Mouse (Mus musculus): ENCODE data around the gene Irf7.

GRCm38 (mm10) chr7:141222696-141223215, 43.5 kb downstream of the Irf7 start:
- TF ChIP-seq CHD2 (IDR thresholded peaks at IDR 0.05; ENCODE audit: low read depth, low read length) (no peak), HCFC1 (IDR thresholded peaks at IDR 0.05; ENCODE audit: borderline replicate concordance, insufficient read depth, low read length) (no peak)
